Mouse (Mus musculus) forebrain, embryonic 16.5 days (tissue): ENCODE data around the gene Gna15. TPM values are rescaled to one million over a fixed set of nuclear protein-coding genes. Genes with fewer than 3 reads are reported as not detected.
A peak's percentile ranks its signal among the peaks of the same experiment; 100 is the strongest.

ENCODE experiments used
- ATAC-seq: fragments of 200-750 bp; cut with Nextera tagmentation; 2 replicates; pipeline ENCODE4 v1.8.0; 2017; ENCODE audit warnings: mild to moderate bottlenecking, moderate library complexity
- H3K27ac ChIP-seq: fragments of 300-500 bp; sonication (generic); 2 replicates; pipeline ENCODE4 v1.5.1; 2014; ENCODE audit warnings: low read length, control low read depth
- H3K27me3 ChIP-seq: fragments of 300-500 bp; sonication (generic); replicated peaks from 2 replicates; pipeline ENCODE4 v1.6.1; 2014; ENCODE audit warnings: low read length; ENCODE audit not compliant: control insufficient read depth, insufficient read depth
- H3K36me3 ChIP-seq: fragments of 300-500 bp; sonication (generic); 2 replicates; pipeline ENCODE4 v1.6.1; 2014; ENCODE audit not compliant: control insufficient read depth, insufficient read depth
- H3K4me1 ChIP-seq: fragments of 300-500 bp; sonication (generic); replicated peaks from 2 replicates; pipeline ENCODE4 v1.6.1; 2014; ENCODE audit warnings: low read length; ENCODE audit not compliant: control insufficient read depth, insufficient read depth
- H3K4me2 ChIP-seq: fragments of 300-500 bp; sonication (generic); 2 replicates; pipeline ENCODE4 v1.6.1; 2014; ENCODE audit warnings: mild to moderate bottlenecking, low read length, control low read depth
- H3K4me3 ChIP-seq: fragments of 300-500 bp; sonication (generic); replicated peaks from 2 replicates; pipeline ENCODE4 v1.5.1; 2014; ENCODE audit warnings: mild to moderate bottlenecking, low read length, control low read depth
- H3K9ac ChIP-seq: fragments of 300-500 bp; sonication (generic); replicated peaks from 2 replicates; pipeline ENCODE4 v1.6.1; 2014; ENCODE audit warnings: low read depth, low read length, control low read depth
- H3K9me3 ChIP-seq: fragments of 300-500 bp; sonication (generic); 2 replicates; pipeline ENCODE4 v1.6.1; 2016; ENCODE audit warnings: low read length; ENCODE audit not compliant: control insufficient read depth
- WGBS: fragments of 180-500 bp; shearing (Covaris S2); extraction: QIAGEN DNeasy Blood & Tissue Kit; methylation state at CpG from one replicate; pipeline ENCODE4 v1.1.7; 2014; 5-methylcytosine and 5-hydroxymethylcytosine counted together
- polyA plus RNA-seq: library from polyadenylated mRNA; unstranded; fragments of >200 nt; fragmentation: Nextera tagmentation; extraction: Ambion mirVana; gene quantifications from 2 replicates; pipeline ENCODE4 v1.2.1, GENCODE M21; 2015

The Gna15 gene
- polyA plus RNA-seq, 1 experiment from 2014 or later = 0.42 TPM

DNA sequence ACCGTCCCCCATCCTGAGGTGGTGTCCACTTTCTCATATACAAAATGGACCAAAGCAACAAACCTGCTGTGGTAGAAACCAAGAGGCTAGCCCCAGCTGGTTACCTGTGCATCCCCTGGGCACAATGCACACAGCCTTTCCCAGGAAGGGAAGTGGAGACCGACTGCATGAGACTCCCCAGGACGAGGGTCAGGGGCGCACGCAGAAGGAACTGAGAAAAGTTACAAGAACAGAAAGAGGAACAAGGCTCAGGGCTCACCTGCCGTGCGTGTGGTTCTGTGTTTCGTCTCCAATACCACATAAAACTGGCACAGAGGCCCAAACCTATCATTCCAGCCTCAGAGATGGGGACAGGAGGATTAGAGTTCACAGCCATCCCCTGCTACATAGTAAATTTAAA, 6.8 kb downstream of the Gna15 start:
- H3K9me3 ChIP-seq = no peaks in the 10 kb centered on the region
- H3K36me3 ChIP-seq = no peaks in the 10 kb centered on the region
- no peak for ATAC-seq
- H3K4me3 ChIP-seq = no peak overlapping the region
- no peak overlapping the region for H3K4me2 ChIP-seq
- 80% methylated on average over 8 of the region's 8 CpGs for WGBS
- H3K27ac ChIP-seq = no peak overlapping the region
- H3K4me1 ChIP-seq = no peaks in the 10 kb centered on the region
- H3K27me3 ChIP-seq = no peaks in the 10 kb centered on the region
- H3K9ac ChIP-seq = no peak overlapping the region

DNA sequence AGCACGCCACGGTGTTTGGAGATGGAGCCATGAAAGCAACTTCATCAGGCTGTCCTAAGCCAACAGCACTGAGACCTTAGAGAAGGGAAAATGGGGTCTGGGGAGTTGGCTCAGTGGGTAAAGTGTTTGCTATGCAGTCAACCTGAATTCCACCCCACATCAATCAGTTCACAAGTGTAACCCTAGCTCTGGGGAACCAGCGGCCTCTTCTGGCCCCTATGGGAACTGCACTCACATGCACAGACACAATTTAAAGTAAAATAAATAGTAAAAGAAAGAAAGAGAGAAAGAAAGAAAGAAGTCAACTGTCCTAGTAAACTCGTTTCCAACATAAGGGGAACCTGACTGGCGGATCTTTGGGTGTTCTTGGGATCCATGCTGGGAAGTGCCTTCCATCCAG, 10.2 kb downstream of the Gna15 start:
- ATAC-seq = no peak
- H3K27ac ChIP-seq = no peak overlapping the region
- no peak overlapping the region for H3K9ac ChIP-seq
- no peak overlapping the region for H3K4me3 ChIP-seq
- H3K36me3 ChIP-seq = no peaks in the 10 kb centered on the region
- no peaks in the 10 kb centered on the region for H3K9me3 ChIP-seq
- H3K4me1 ChIP-seq = no peaks in the 10 kb centered on the region
- H3K4me2 ChIP-seq = no peak overlapping the region
- no peaks in the 10 kb centered on the region for H3K27me3 ChIP-seq
- WGBS = 85% methylated on average over 5 of the region's 5 CpGs

DNA sequence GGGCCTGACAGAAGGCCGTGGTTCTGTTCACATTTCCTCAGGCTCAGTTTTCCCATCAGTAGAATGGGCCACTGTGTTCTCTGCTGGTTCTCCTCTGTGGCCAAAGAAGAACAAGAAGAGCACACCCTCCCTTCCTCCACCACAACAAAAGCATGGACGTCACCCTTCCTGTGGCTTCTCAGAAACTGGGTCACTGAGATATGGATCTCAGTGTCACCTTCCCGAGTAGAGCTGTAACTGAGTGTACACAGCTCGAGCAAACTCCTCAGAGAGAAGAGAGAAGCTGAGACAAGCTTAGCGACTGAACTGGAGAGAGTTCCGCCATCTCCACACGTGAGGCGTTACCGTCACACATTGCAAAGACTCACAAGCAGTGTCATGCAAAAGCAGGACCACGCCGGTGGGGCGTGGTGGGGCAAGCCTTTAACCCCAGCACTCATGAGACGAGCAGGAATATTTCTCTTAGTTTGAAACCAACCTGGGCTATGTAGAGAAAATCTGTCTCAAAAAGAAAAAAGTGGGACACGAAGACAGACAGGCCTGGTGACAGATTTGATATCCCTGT, 13.7 kb downstream of the Gna15 start:
- Histone ChIP-seq H3K27ac (no peak overlapping the region), H3K27me3 (no peaks in the 10 kb centered on the region), H3K4me3 (no peak overlapping the region), H3K9ac (no peak overlapping the region), H3K4me2 (no peak overlapping the region), H3K4me1 (no peaks in the 10 kb centered on the region), H3K36me3 (no peaks in the 10 kb centered on the region), H3K9me3 (no peaks in the 10 kb centered on the region)
- WGBS = 82% methylated on average over 14 of the region's 14 CpGs
- ATAC-seq = no peak

DNA sequence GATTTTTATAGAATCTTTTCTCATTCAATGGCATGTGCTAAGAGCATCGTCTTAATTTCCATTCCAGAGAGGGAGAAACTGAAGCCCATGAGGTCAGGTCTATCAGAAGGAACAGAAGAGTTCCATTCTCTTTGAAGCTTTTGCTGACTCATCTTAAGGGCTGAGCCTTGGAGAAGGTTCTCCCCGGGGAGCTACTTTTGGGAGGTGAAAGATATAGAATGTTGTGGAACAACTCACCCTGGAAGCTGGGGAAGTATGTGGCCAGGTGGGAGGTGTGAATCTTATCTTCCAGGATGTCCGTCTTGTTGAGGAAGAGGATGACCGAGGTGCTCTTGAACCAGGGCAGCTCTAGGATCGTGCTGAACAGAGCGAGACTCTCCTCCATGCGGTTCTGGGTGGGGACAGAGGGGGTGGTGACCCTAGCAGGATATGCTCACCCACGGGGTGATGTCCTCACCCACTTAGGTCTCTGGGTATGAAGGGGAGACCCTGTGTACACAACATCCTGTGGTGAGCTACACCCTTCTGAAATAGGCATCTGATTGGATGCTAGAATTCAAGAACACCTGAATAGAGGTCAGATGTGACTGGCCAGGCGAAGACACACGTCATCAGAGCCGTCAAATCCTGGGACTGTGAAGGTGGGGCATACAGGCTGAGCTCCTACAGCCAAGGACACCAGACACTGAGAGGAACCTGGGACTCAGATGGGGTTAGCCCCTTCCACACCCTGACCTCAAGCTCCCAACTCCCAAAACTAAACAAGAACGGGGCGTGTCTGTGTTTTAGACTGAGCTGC, 16.1 kb downstream of the Gna15 start:
- no peak overlapping the region for H3K4me3 ChIP-seq
- H3K27me3 ChIP-seq = no peaks in the 10 kb centered on the region
- no peak overlapping the region for H3K27ac ChIP-seq
- H3K9me3 ChIP-seq = no peaks in the 10 kb centered on the region
- H3K4me1 ChIP-seq = peaks cover 2% of the 10 kb centered on the region; the same call in 1 of the 2 replicates
- H3K9ac ChIP-seq = no peak overlapping the region
- no peak overlapping the region for H3K4me2 ChIP-seq
- WGBS = 75% methylated on average over 13 of the region's 13 CpGs
- no peak for ATAC-seq
- no peaks in the 10 kb centered on the region for H3K36me3 ChIP-seq

DNA sequence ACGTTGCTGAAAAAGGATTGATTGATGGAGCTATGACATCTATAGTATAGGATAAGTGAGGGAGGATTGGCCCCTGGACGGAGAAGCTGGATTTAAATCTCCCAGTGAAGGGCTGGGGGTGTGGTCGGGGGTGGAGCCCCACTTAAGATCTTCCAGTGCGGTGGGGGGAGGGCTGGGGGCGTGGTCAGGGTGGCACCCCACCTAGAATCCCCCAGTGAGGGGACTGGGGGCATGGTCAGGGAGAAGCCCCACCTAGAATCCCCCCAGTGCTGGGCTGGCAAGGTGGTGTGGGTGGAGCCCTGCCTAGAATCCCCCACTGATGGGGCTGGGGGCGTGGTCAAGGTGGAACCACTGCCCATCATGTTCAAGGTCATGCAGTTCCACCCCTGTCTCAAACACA, 16.9 kb downstream of the Gna15 start:
- WGBS = 34% methylated on average over 6 of the region's 6 CpGs
- Histone ChIP-seq H3K4me2 (no peak overlapping the region), H3K9me3 (no peaks in the 10 kb centered on the region), H3K9ac (no peak overlapping the region), H3K4me3 (no peak overlapping the region), H3K4me1 (peaks cover 4% of the 10 kb centered on the region; the same call in 1 of the 2 replicates), H3K27me3 (no peaks in the 10 kb centered on the region), H3K27ac (no peak overlapping the region), H3K36me3 (no peaks in the 10 kb centered on the region)
- ATAC-seq = no peak

DNA sequence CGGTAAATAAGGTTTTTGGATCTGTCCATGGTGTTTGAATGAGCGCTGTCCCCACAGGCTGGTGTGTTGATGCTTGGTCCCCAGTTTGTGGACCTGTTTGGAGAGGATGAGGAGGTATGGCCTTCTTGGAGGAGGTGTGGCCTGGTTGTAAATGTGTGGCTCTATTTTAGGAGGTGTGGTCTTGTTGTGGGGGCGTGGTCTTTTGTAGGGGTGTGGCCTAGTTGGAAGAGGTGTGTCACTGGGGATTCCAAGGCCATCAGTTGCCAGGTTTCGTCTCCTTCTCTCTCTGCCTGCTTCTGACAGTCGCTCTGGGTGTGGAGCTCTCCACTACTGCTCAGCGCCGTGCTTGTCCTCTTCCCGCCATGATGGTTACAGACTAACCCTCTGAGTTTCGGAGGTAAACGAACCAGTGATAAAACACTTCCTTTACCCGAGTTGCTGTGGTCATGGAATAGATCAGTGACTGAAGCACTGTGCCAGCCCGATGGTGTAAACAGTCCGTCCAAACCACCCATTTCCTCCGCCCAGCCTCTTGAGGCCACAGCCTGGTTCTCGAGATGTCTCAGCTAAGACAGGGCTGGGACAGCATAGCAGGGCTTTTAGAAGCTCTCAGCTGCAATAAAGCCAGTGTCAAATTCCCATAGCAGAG, 18.9 kb downstream of the Gna15 start:
- Histone ChIP-seq H3K27me3 (no peaks in the 10 kb centered on the region), H3K4me1 (peaks cover 4% of the 10 kb centered on the region; the same call in 1 of the 2 replicates), H3K9me3 (no peaks in the 10 kb centered on the region), H3K9ac (no peak overlapping the region), H3K4me3 (no peak overlapping the region), H3K36me3 (no peaks in the 10 kb centered on the region), H3K4me2 (no peak overlapping the region), H3K27ac (no peak overlapping the region)
- no peak for ATAC-seq
- WGBS = 82% methylated on average over 15 of the region's 15 CpGs

DNA sequence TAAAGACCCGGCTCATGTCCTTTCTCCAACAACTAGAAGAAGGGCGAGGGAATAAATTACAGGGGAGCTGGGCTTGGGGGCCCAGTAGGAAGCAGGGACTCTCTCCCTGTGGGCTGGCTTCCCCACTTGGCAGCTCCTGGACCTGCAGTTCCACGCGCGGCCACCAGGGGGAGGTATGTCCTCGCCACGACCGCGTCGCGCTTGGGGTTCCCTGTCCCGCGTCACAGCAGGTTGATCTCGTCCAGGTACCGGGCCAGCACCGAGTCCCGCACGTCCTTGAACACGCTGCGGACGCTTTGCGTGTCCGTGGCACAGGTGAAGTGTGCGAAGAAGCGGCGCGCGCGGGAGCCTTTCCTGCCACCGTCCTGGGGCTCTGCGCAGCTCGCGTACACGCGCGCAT, 21.4 kb downstream of the Gna15 start:
- H3K4me1 ChIP-seq = peaks cover 4% of the 10 kb centered on the region; the same call in 1 of the 2 replicates
- no peaks in the 10 kb centered on the region for H3K36me3 ChIP-seq
- H3K27ac ChIP-seq = no peak overlapping the region
- H3K27me3 ChIP-seq = no peaks in the 10 kb centered on the region
- peak overlapping the region; percentile 46 for H3K9ac ChIP-seq
- peak; percentile 42 for ATAC-seq
- WGBS = 5% methylated on average over 36 of the region's 36 CpGs
- H3K9me3 ChIP-seq = no peaks in the 10 kb centered on the region
- H3K4me3 ChIP-seq = peak overlapping the region; percentile 48
- peak overlapping the region; percentile 72 for H3K4me2 ChIP-seq

DNA sequence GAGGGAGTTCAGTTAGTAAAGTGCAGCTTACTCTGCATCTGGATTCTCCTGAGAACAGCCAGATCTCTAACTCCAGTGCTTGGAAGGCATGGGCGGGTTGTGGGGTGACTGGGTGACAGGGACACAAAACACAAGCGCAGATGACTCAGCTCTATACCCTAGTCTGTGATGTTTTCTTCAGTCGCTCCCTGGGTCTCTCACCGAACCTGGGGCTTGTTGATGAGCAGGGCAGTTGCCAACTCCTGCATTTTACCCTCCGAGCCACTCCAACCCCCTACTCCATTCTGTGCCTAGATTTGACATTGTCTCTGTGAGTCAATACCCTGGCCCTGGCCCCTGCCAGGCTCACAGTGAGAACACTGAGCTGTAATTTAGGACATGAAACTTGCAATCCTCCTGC, 22.2 kb downstream of the Gna15 start:
- 85% methylated on average over 5 of the region's 5 CpGs for WGBS
- no peak overlapping the region for H3K4me2 ChIP-seq

DNA sequence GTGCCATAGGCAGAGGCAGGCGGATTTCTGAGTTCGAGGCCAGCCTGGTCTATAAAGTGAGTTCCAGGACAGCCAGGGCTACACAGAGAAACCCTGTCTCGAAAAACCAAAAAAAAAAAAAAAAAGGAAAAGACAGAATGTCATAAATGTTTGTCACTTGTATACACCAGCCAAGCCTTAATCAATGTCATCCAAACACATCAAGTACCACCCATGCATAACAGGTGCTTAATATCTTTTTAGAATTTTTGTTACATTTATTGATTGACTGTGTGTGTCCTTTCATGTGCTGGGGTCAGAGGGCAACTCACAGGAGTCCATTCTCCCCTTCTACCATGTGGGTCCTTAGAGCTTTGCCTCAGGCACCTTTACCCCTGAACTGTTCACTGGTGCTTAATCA, 24.0 kb downstream of the Gna15 start, which contains the start of gene S1pr4:
S1pr4 (minus strand) TSS at position 101 of the 400 bp plus-strand sequence.
- H3K9me3 ChIP-seq = no peaks in the 10 kb centered on the region
- 86% methylated on average over 3 of the region's 3 CpGs for WGBS
- H3K27me3 ChIP-seq = no peaks in the 10 kb centered on the region

More for the DNA sequence above, 22.2 kb downstream of the Gna15 start:
- H3K9ac ChIP-seq = no peak overlapping the region
- H3K27me3 ChIP-seq = no peaks in the 10 kb centered on the region
- H3K27ac ChIP-seq = no peak overlapping the region
- no peaks in the 10 kb centered on the region for H3K9me3 ChIP-seq
- no peak for ATAC-seq
- no peak overlapping the region for H3K4me3 ChIP-seq
- H3K4me1 ChIP-seq = peaks cover 8% of the 10 kb centered on the region
- no peaks in the 10 kb centered on the region for H3K36me3 ChIP-seq

More for the DNA sequence above, 24.0 kb downstream of the Gna15 start, which contains the start of gene S1pr4:
- H3K27ac ChIP-seq = no peak within 1 kb of the TSS
- H3K4me3 ChIP-seq = no peak within 1 kb of the TSS
- H3K4me1 ChIP-seq = peaks cover 14% of the 10 kb centered on the region
- H3K36me3 ChIP-seq = no peaks in the 10 kb centered on the region
- H3K9ac ChIP-seq = no peak within 1 kb of the TSS
- no peak for ATAC-seq
- no peak within 1 kb of the TSS for H3K4me2 ChIP-seq
